12 mouse cellular contexts compared by ENCODE assay signal in the genomic region with DNA sequence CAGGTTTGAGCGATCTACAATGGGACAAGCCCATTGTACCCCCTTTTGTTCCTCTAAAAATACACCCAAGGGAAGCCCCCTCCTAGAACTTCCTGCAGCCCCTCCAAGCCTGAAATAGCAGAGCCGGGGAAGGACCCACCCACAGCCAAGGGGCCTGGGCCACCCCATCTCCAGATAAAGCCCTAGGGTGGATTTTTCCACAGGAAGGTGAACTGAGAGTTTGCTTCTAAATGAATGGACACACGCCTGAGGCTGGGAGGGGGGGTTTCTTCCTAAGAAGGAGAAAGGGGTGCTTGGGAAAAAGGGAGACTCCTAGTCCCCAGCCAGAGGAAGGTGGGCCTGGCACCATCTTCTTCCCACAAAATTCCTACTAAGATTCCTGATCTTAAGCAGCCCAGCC. TPM values are rescaled to one million over a fixed set of nuclear protein-coding genes. Genes with fewer than 3 reads are reported as not detected.
DNase-seq lines count a peak whose midpoint lies in the region; ATAC-seq lines count a peak whose summit lies in the region.
"Had no signal": no experiment of that assay in that cellular context is flagged by ENCODE, and none has a peak within 500 bp of the region (broad histone marks: within the 10 kb centered on the region; RNA-seq: fewer than 3 reads in every experiment).

No protein-coding gene starts in this region.

- H3K36me3 ChIP-seq in heart, embryonic 16.5 days (ENCODE audit: control insufficient read depth, insufficient read depth): no peaks in the 10 kb centered on the region
- peaks cover 23% of the 10 kb centered on the region for H3K36me3 ChIP-seq in limb, embryonic 15.5 days

- ATAC-seq in heart, embryonic 16.5 days (replicated peaks; ENCODE audit: extremely low read depth, insufficient read depth, low FRiP score): peak; percentile 29
- no peak for ATAC-seq in limb, embryonic 15.5 days (ENCODE audit: insufficient number of reproducible peaks, low FRiP score, low TSS enrichment, low read depth)

- H3K9me3 ChIP-seq in heart, embryonic 16.5 days (replicated peaks; ENCODE audit: control insufficient read depth, low read length): no peaks in the 10 kb centered on the region
- H3K9me3 ChIP-seq in limb, embryonic 15.5 days: no peaks in the 10 kb centered on the region

- 0 out of 2 replicates have a peak overlapping the region, but pooled peaks have one; percentile 23 for H3K9ac ChIP-seq in heart, embryonic 16.5 days (ENCODE audit: low read length)
- H3K9ac ChIP-seq in limb, embryonic 15.5 days: no peak overlapping the region

- 63% methylated on average over 3 of the region's 3 CpGs for WGBS in heart, embryonic 16.5 days
- WGBS in limb, embryonic 15.5 days: 76% methylated on average over 3 of the region's 3 CpGs

- no peaks in the 10 kb centered on the region; the same call in 1 of the 2 replicates for H3K4me1 ChIP-seq in brown adipose tissue, adult 24 weeks (ENCODE audit: control insufficient read depth, insufficient read depth, insufficient read length, low read length)
- H3K4me1 ChIP-seq in heart, embryonic 16.5 days (ENCODE audit: control insufficient read depth, insufficient read depth, low read length): peaks cover 23% of the 10 kb centered on the region
- H3K4me1 ChIP-seq in limb, embryonic 15.5 days: peaks cover 60% of the 10 kb centered on the region

- peak overlapping the region; percentile 18; the same call in 1 of the 2 replicates for H3K4me2 ChIP-seq in heart, embryonic 16.5 days (ENCODE audit: low read depth, low read length)
- H3K4me2 ChIP-seq in limb, embryonic 15.5 days: no peak overlapping the region

- peak overlapping the region; percentile 99 for H3K27ac ChIP-seq in brown adipose tissue, adult 24 weeks (replicated peaks; ENCODE audit: low read depth, low read length)
- H3K27ac ChIP-seq in heart, embryonic 16.5 days (ENCODE audit: low read length): peak overlapping the region; percentile 69
- H3K27ac ChIP-seq in limb, embryonic 15.5 days: peak overlapping the region; percentile 81; the same call in 1 of the 2 replicates

- peak overlapping the region; percentile 87 for H3K4me3 ChIP-seq in brown adipose tissue, adult 24 weeks (ENCODE audit: insufficient read depth, low read depth, low read length)
- no peak overlapping the region for H3K4me3 ChIP-seq in heart, embryonic 16.5 days (ENCODE audit: low read length)
- H3K4me3 ChIP-seq in limb, embryonic 15.5 days: no peak overlapping the region

- intact Hi-C loops in heart, postnatal 10 days (cut with DNase I): no loop called here
- intact Hi-C loops in left cerebral cortex, postnatal 4 days (cut with DNase I): no loop called here

- 0 out of 2 replicates have a peak, but pooled peaks cover 4% of the 10 kb centered on the region for H3K27me3 ChIP-seq in heart, embryonic 16.5 days (ENCODE audit: control insufficient read depth, insufficient read depth, low read length)
- no peaks in the 10 kb centered on the region for H3K27me3 ChIP-seq in limb, embryonic 15.5 days

- peak; percentile 99 for DNase-seq in heart, adult 11 months
- no peak for DNase-seq in heart, postnatal 10 days
- DNase-seq in testis, postnatal 14 days (ENCODE audit: low spot score): no peak
- DNase-seq in gastrocnemius, postnatal 4 days (ENCODE audit: low spot score in 2 of 2): no peak
- no peak for DNase-seq in left cerebral cortex, postnatal 4 days
- DNase-seq: B cell, adult 2 months had no signal

RNA-seq across cellular contexts. Expression of gene Slc9a3r2, which starts 4.2 kb away (rescaled TPM):
- total RNA-seq in heart, postnatal 10 days (2021): 100 to 1,000 TPM; 108 to 133 TPM
- 20.1 and 32.2 TPM in 2 replicates for polyA plus RNA-seq in brown adipose tissue, adult 24 weeks (2012; ENCODE audit: insufficient read depth, insufficient read length, missing spikeins)
- 50.8 and 63.9 TPM in 2 replicates for polyA plus RNA-seq in heart, embryonic 16.5 days (2015; fragmentation: Nextera tagmentation; extraction: Ambion mirVana)
- polyA plus RNA-seq in limb, embryonic 15.5 days (2015; fragmentation: Nextera tagmentation; extraction: Ambion mirVana): 56.5 and 57.7 TPM in 2 replicates
- 10 to 100 TPM; 35.4 to 35.6 TPM for total RNA-seq in gastrocnemius, postnatal 4 days (2021)
- total RNA-seq in left cerebral cortex, postnatal 4 days (2021): 10 to 100 TPM; 40.2 to 43.6 TPM

RNA-seq across cellular contexts. Expression of gene Npw, which starts 12.3 kb away (rescaled TPM):
- total RNA-seq in heart, postnatal 10 days (2021): not detected
- polyA plus RNA-seq in brown adipose tissue, adult 24 weeks (2012; ENCODE audit: insufficient read depth, insufficient read length, missing spikeins): not detected in 2 replicates
- 0.62 TPM in 1 of 2 replicates, not detected in the other for polyA plus RNA-seq in heart, embryonic 16.5 days (2015; fragmentation: Nextera tagmentation; extraction: Ambion mirVana)
- polyA plus RNA-seq in limb, embryonic 15.5 days (2015; fragmentation: Nextera tagmentation; extraction: Ambion mirVana): not detected in 2 replicates
- not detected for total RNA-seq in gastrocnemius, postnatal 4 days (2021)
- under 1 TPM in 1 of 2 experiments, not detected in 1; 0.66 TPM for total RNA-seq in left cerebral cortex, postnatal 4 days (2021)
- total RNA-seq: megakaryocyte progenitor cell, adult 5-6 weeks had no signal
- polyA plus RNA-seq: large intestine, adult 2 months; neural tube, embryonic 14.5 days had no signal

RNA-seq across cellular contexts. Expression of gene Nthl1, which starts 13.4 kb away (rescaled TPM):
- total RNA-seq in heart, postnatal 10 days (2021): 1 to 10 TPM; 3.2 to 3.4 TPM
- polyA plus RNA-seq in brown adipose tissue, adult 24 weeks (2012; ENCODE audit: insufficient read depth, insufficient read length, missing spikeins): 3.4 and 7.7 TPM in 2 replicates
- polyA plus RNA-seq in heart, embryonic 16.5 days (2015; fragmentation: Nextera tagmentation; extraction: Ambion mirVana): 11.2 and 12.7 TPM in 2 replicates
- 20.9 and 21.3 TPM in 2 replicates for polyA plus RNA-seq in limb, embryonic 15.5 days (2015; fragmentation: Nextera tagmentation; extraction: Ambion mirVana)
- 1 to 10 TPM; 7.5 TPM for total RNA-seq in gastrocnemius, postnatal 4 days (2021)
- total RNA-seq in left cerebral cortex, postnatal 4 days (2021): 1 to 10 TPM; 7.0 to 8.5 TPM

RNA-seq across cellular contexts. Expression of gene Tsc2, which starts 13.5 kb away (rescaled TPM):
- total RNA-seq in heart, postnatal 10 days (2021): 10 to 100 TPM; 86.0 to 95.6 TPM
- polyA plus RNA-seq in brown adipose tissue, adult 24 weeks (2012; ENCODE audit: insufficient read depth, insufficient read length, missing spikeins): 67.6 and 69.2 TPM in 2 replicates
- polyA plus RNA-seq in heart, embryonic 16.5 days (2015; fragmentation: Nextera tagmentation; extraction: Ambion mirVana): 48.1 and 53.3 TPM in 2 replicates
- polyA plus RNA-seq in limb, embryonic 15.5 days (2015; fragmentation: Nextera tagmentation; extraction: Ambion mirVana): 49.9 and 54.0 TPM in 2 replicates
- total RNA-seq in gastrocnemius, postnatal 4 days (2021): 10 to 100 TPM; 66.4 to 75.4 TPM
- total RNA-seq in left cerebral cortex, postnatal 4 days (2021): 100 to 1,000 TPM; 152 to 158 TPM

RNA-seq across cellular contexts. Expression of gene Zfp598, which starts 23.6 kb away (rescaled TPM):
- 10 to 100 TPM; 25.1 to 25.4 TPM for total RNA-seq in heart, postnatal 10 days (2021)
- polyA plus RNA-seq in brown adipose tissue, adult 24 weeks (2012; ENCODE audit: insufficient read depth, insufficient read length, missing spikeins): 9.2 and 10.0 TPM in 2 replicates
- polyA plus RNA-seq in heart, embryonic 16.5 days (2015; fragmentation: Nextera tagmentation; extraction: Ambion mirVana): 11.9 and 17.0 TPM in 2 replicates
- polyA plus RNA-seq in limb, embryonic 15.5 days (2015; fragmentation: Nextera tagmentation; extraction: Ambion mirVana): 21.4 and 22.1 TPM in 2 replicates
- 10 to 100 TPM; 25.7 to 29.6 TPM for total RNA-seq in gastrocnemius, postnatal 4 days (2021)
- 10 to 100 TPM; 45.5 to 48.5 TPM for total RNA-seq in left cerebral cortex, postnatal 4 days (2021)
